Mouse (Mus musculus): ENCODE measurements around the gene Chd2. TPM values are rescaled to one million over a fixed set of nuclear protein-coding genes. Genes with fewer than 3 reads are reported as not detected.

Gene Chd2
- polyA plus RNA-seq, 1 experiment from 2014 or later = 52.4 TPM

DNA sequence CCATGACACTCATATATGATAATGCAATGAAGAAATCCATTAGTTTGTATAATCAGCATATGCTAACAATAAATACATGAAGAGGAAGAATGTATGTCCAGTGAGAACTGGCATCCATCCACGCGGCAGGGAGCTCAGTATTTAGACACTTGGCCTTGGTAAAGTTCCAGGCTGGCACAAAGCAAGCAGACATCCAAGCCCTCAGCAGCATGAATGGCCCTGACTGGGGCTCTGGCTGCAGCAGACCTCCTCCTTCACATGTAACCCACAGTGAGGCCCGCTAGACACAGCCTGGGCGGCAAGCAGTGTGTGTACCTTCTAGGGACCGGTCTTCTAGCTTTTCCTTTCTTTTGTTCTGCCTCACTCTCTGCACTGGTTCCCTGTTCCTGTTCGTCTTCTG lies 34.1 kb downstream of the Chd2 start:
- H3K27me3 ChIP-seq (replicated peaks) = no peaks in the 10 kb centered on the region
- peak; percentile 66; the same call in 1 of the 2 replicates for ATAC-seq (replicated peaks)
- no peaks in the 10 kb centered on the region for H3K4me1 ChIP-seq
- H3K9ac ChIP-seq = no peak overlapping the region
- H3K27ac ChIP-seq = peak overlapping the region; percentile 53; the same call in 1 of the 2 replicates
- H3K36me3 ChIP-seq (replicated peaks) = peaks cover 38% of the 10 kb centered on the region
- H3K4me3 ChIP-seq = no peak overlapping the region
- H3K4me2 ChIP-seq = no peak overlapping the region
- H3K9me3 ChIP-seq = no peaks in the 10 kb centered on the region
- 79% methylated on average over 6 of the region's 6 CpGs for WGBS

DNA sequence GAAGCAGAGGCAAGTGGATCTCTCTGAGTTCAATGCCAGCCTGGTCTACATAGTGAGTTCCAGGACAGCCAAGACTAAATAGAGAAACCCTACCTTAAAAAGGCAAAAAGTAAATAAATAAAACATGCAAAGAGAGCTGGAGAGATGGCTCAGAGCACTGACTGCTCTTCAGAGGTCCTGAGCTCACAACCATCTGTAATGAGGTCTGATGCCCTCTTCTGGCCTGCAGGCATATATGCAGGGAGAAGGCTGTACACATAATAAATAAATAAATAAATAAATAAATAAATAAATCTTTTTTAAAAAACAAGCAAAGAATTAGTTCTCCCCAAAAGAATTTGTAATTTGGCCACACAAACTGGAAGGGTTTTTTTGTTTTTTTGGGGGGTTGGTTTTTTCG lies 34.8 kb downstream of the Chd2 start:
- H3K27me3 ChIP-seq (replicated peaks) = no peaks in the 10 kb centered on the region
- no peak overlapping the region for H3K4me3 ChIP-seq
- no peak overlapping the region for H3K27ac ChIP-seq
- H3K9me3 ChIP-seq = no peaks in the 10 kb centered on the region
- no peaks in the 10 kb centered on the region for H3K4me1 ChIP-seq
- peaks cover 45% of the 10 kb centered on the region for H3K36me3 ChIP-seq (replicated peaks)
- 94% methylated on average over 1 of the region's 1 CpGs for WGBS
- H3K4me2 ChIP-seq = no peak overlapping the region
- H3K9ac ChIP-seq = no peak overlapping the region
- no peak for ATAC-seq (replicated peaks)

DNA sequence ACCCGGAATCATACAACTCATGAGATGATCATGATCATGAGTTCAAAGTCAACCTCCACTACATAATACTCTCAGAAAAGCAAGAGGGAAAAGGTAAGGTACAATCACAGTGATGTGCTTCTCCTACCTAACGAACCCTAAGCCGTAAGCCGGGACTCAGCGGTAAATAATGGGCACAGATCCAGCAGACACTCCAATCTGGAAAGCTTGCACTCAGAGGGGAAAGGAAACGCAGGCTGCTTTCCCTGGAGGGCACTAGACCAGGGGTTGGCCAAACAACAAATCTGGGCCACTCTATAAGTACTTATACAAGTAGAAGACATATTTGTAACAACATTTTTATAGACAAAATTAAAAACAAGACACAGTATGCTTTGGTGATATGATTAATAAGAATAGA lies 36.4 kb downstream of the Chd2 start:
- Histone ChIP-seq H3K4me2 (no peak overlapping the region), H3K36me3 (replicated peaks) (peaks cover 54% of the 10 kb centered on the region), H3K4me1 (no peaks in the 10 kb centered on the region), H3K27ac (no peak overlapping the region), H3K9me3 (no peaks in the 10 kb centered on the region), H3K27me3 (replicated peaks) (no peaks in the 10 kb centered on the region), H3K4me3 (no peak overlapping the region), H3K9ac (no peak overlapping the region)
- 80% methylated on average over 6 of the region's 6 CpGs for WGBS
- ATAC-seq (replicated peaks) = no peak

DNA sequence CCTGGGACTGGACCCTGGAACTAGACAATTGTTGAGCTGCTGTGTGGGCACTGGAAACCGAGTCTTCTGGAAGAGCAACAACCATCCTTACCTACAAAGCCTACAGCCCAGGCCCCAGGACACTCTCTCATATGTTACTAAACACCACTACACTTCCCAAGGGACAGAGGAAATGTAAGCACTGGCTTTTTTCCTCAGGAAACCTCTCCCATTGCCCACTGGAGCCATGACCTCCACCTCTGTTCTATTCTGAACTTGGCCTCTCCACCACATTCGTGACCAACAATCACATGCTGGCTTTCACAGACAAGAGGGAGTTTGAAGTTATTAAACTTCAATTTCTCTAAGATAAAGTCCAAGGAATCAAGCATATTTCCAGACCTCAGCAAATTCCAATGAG lies 43.4 kb downstream of the Chd2 start:
- Histone ChIP-seq H3K4me3 (no peak overlapping the region), H3K27me3 (replicated peaks) (no peaks in the 10 kb centered on the region), H3K36me3 (replicated peaks) (peaks cover 66% of the 10 kb centered on the region), H3K9me3 (no peaks in the 10 kb centered on the region), H3K9ac (no peak overlapping the region), H3K27ac (no peak overlapping the region), H3K4me2 (no peak overlapping the region), H3K4me1 (no peaks in the 10 kb centered on the region)
- ATAC-seq (replicated peaks) = no peak
- 88% methylated on average over 2 of the region's 2 CpGs for whole genome bisulfite sequencing

DNA sequence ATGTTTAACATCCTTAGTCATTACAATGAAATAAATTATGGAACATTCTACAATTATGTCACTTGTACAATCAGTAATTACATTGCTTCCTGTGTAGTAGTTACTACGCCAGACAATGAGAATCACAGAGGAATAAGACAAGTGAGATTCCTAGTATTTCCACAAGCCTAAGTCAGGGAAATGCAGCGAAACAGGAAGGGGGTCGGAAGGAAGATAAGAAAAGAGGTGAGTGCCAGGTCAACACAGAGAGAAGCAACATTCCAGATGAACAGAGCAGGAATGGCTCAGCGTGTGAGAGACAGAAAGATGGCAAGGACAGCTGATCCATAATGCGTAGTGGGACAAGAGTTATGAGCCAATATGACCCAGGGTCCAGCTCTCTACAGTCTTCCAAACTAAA lies 52.4 kb downstream of the Chd2 start:
- WGBS = 89% methylated on average over 5 of the region's 5 CpGs
- Histone ChIP-seq H3K36me3 (replicated peaks) (peaks cover 46% of the 10 kb centered on the region), H3K27ac (no peak overlapping the region), H3K4me3 (no peak overlapping the region), H3K4me2 (no peak overlapping the region), H3K9me3 (no peaks in the 10 kb centered on the region), H3K27me3 (replicated peaks) (no peaks in the 10 kb centered on the region), H3K9ac (no peak overlapping the region), H3K4me1 (no peaks in the 10 kb centered on the region)
- ATAC-seq (replicated peaks) = no peak

DNA sequence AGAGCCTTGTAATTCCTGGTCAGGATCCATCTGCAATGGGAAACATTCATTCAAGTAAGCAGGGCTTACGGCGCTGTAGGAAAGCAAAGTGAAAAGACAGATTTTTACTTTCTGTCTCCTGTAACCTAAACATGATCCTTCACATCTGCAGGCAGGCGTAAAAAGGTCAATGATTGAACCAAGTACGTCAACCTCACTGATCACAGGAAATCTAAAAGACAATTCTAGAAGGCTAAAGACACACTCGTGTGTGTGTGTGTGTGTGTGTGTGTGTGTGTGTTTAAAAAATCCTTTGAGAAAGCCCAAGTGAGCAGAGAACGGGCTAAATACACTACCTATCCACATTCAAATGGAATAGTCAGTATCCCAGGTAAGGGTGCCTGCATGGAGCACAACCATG lies 60.5 kb downstream of the Chd2 start:
- Histone ChIP-seq H3K36me3 (replicated peaks) (peaks cover 44% of the 10 kb centered on the region; the same call in 1 of the 2 replicates), H3K4me2 (no peak overlapping the region), H3K27ac (no peak overlapping the region), H3K9me3 (no peaks in the 10 kb centered on the region), H3K27me3 (replicated peaks) (no peaks in the 10 kb centered on the region), H3K4me3 (no peak overlapping the region), H3K4me1 (no peaks in the 10 kb centered on the region), H3K9ac (no peak overlapping the region)
- 90% methylated on average over 6 of the region's 6 CpGs for WGBS
- ATAC-seq (replicated peaks) = no peak

DNA sequence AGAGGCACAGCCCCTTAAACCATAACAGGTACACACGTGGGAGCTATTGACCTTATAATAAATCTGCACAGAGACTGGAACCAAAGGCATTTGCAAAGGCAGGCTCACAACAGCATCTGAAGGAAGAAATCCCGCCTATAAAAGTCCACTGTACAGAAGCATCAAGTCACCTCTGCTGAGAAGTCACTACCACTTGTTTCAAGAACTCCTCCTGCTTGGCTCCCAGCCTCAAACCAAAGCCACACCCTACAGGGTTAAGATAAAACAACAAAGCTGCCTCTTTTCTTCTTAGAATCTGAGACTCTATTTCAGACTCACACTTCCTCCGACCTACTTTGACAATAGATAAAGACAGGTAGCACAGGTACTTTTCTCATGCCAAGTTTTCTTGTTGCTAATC lies 62.1 kb downstream of the Chd2 start:
- Histone ChIP-seq H3K9me3 (no peaks in the 10 kb centered on the region), H3K27me3 (replicated peaks) (no peaks in the 10 kb centered on the region), H3K4me1 (no peaks in the 10 kb centered on the region), H3K9ac (no peak overlapping the region), H3K4me3 (no peak overlapping the region), H3K4me2 (no peak overlapping the region), H3K27ac (no peak overlapping the region), H3K36me3 (replicated peaks) (peaks cover 56% of the 10 kb centered on the region)
- no peak for ATAC-seq (replicated peaks)
- 78% methylated on average over 3 of the region's 3 CpGs for WGBS

DNA sequence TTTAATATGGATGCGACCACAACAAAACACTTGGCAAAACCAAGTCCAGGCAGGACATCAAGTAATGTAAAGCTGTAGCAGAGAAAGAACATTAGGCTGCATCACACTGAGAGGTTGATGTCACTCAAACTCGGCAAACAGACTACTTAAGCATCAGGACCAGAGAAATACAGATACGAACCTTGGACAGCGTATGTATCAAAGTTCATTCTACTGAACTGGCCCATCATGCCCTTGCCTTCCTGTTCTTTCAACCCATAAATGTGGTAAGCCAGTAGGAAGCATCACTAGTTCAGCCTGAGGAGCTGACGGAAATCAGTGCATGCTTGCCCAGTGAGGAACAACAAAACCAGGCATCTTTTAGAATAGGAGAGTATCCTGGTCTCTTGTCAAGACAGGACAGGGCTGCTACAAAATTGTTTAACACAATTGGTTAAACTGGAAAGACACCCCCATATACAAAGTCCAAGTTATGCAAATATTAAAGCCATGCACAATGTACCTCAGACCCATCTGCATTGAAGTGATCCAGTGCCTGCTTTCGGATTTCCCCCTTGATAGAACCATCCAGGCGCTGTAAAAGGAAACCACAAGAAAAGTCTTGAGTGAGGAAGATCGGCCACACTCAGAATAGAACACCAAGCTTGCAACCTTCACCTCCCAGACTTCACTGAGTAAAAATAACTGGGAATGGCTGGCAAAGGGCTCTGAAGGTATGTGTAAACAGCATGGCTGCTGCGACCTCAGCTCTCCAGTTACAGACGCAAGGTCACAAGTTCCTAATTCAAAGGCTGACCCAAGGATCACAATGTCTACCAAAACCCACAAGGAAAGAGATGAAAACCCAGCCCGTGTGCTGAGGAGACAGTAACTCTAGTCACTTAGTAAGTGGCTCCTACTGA lies 63.2 kb downstream of the Chd2 start:
- no peak overlapping the region for H3K4me2 ChIP-seq
- no peak overlapping the region for H3K4me3 ChIP-seq
- no peak for ATAC-seq (replicated peaks)
- no peak overlapping the region for H3K27ac ChIP-seq
- H3K4me1 ChIP-seq = no peaks in the 10 kb centered on the region
- H3K27me3 ChIP-seq (replicated peaks) = no peaks in the 10 kb centered on the region
- H3K36me3 ChIP-seq (replicated peaks) = peaks cover 63% of the 10 kb centered on the region
- WGBS = 90% methylated on average over 11 of the region's 11 CpGs
- no peaks in the 10 kb centered on the region for H3K9me3 ChIP-seq
- no peak overlapping the region for H3K9ac ChIP-seq

DNA sequence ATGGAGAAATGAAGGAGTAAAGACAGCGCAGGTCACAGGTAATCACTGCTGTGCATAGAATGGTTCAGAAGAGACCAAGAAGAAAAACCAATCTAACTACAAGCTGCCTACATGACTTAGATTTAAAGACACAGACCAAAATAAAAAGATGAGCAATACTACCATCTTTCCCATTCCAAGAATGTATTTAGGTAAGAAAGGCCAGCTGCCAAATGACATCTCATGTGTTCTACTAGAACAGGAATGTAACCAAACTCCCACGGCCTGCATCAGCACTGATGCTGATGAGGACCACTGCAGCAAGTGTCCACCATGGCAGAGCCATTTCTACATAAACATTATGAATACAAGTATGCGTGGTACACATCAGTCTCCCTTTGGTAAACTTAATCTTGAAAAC lies 73.9 kb downstream of the Chd2 start:
- WGBS = 96% methylated on average over 3 of the region's 3 CpGs

DNA sequence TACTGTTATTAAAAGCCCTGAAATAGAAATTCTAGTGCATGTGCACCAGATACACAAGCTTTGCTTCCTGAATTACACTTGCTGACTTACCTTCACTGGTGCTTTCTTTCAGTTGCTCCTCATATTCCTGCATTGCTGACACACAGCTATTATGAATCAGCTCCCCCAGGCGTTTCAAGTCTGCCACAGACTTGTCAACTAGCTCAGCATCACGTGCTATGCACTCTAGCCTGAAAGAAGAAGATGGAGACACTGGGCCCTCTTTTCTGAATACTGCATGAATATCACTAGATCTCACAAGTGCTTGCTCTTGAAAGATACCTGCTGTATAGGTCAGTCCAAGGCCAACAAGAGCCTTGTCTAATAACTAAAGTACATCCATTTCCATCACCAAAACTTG lies 78.1 kb downstream of the Chd2 start:
- H3K4me3 ChIP-seq = no peak overlapping the region
- H3K4me1 ChIP-seq = no peaks in the 10 kb centered on the region
- H3K27me3 ChIP-seq (replicated peaks) = no peaks in the 10 kb centered on the region
- H3K9me3 ChIP-seq = no peaks in the 10 kb centered on the region
- ATAC-seq (replicated peaks) = no peak
- H3K9ac ChIP-seq = no peak overlapping the region
- peaks cover 61% of the 10 kb centered on the region for H3K36me3 ChIP-seq (replicated peaks)
- WGBS = 86% methylated on average over 2 of the region's 2 CpGs
- no peak overlapping the region for H3K4me2 ChIP-seq
- H3K27ac ChIP-seq = no peak overlapping the region

More for the DNA sequence above, 73.9 kb downstream of the Chd2 start:
- Histone ChIP-seq H3K27me3 (replicated peaks) (no peaks in the 10 kb centered on the region), H3K36me3 (replicated peaks) (peaks cover 63% of the 10 kb centered on the region), H3K4me3 (no peak overlapping the region), H3K27ac (no peak overlapping the region), H3K4me2 (no peak overlapping the region), H3K9me3 (no peaks in the 10 kb centered on the region), H3K4me1 (no peaks in the 10 kb centered on the region), H3K9ac (no peak overlapping the region)
- no peak for ATAC-seq (replicated peaks)

DNA sequence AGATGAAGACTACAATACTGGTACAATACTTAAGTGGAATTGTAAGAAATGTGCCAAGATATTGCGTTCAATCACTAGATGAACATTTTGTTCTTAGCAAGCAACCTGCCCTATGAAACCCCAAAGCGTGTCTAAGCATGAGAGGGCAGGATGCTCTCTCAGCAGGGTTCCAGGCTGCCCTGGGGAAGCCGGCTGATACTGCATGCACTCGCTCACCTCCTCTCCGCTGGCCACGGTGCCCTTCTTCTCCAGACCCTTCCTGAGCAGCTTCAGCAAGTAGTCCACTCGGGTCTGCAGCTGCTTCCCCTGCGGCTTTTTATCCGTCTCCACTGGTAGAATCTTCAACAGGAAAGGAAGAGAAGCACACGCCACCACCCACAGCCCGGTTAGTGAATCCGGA lies 87.5 kb downstream of the Chd2 start:
- 89% methylated on average over 12 of the region's 12 CpGs for WGBS
- Histone ChIP-seq H3K4me2 (no peak overlapping the region), H3K27ac (no peak overlapping the region), H3K9ac (no peak overlapping the region), H3K27me3 (replicated peaks) (no peaks in the 10 kb centered on the region), H3K36me3 (replicated peaks) (peaks cover 66% of the 10 kb centered on the region), H3K4me3 (no peak overlapping the region), H3K9me3 (no peaks in the 10 kb centered on the region), H3K4me1 (no peaks in the 10 kb centered on the region)
- ATAC-seq (replicated peaks) = no peak

DNA sequence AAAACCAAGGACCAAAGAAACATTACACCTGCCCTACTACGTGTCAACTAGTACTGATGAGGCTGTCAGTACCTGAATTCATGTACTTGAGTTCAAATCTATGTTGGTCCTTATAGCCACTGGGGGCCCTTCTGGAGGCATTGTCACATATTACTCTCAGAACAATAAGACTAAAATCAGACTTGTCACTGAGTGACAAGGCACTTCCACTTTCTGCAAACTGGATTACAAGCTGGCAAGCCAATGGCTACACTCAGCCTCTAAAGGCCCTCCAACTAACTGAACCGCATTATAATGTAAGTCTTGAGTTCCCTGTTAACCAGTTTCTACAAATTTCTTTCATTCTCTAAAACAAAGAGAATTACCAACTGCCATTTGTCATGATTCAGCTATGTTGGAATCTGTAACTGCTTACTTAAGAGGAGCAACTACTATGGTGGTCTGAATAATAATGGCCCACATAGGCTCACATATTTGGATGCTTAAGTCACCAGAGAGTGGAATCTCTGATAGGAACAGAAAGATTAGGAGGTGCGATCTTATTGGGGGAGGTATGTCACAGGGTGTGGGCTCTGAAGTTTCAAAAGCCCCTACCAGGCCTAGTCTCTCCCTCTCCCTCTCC lies 89.3 kb downstream of the Chd2 start:
- ATAC-seq (replicated peaks) = no peak
- H3K9ac ChIP-seq = no peak overlapping the region
- H3K36me3 ChIP-seq (replicated peaks) = peaks cover 67% of the 10 kb centered on the region
- no peak overlapping the region for H3K4me2 ChIP-seq
- H3K27ac ChIP-seq = no peak overlapping the region
- H3K4me1 ChIP-seq = no peaks in the 10 kb centered on the region
- no peak overlapping the region for H3K4me3 ChIP-seq
- H3K27me3 ChIP-seq (replicated peaks) = no peaks in the 10 kb centered on the region
- no peaks in the 10 kb centered on the region for H3K9me3 ChIP-seq
- WGBS = 93% methylated on average over 3 of the region's 3 CpGs

DNA sequence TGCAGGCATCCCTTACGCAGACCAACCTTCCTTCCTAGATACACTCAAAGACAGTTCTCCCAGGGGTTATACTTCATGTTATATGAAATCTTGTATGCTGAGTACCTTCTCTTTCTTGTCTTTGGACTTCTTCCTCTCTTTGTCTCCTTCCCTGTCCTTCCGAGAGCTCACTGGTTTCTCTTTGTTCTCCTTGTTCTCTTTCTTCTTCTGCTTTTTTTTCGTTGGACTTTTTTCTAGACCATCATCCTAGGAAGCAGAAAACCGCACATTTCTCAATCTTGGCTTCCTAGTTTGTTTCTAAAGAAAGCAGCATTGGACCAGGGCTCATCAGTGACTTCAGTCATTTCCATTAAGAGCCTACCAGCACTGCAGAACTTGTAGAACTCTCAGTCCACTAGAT lies 90.0 kb downstream of the Chd2 start:
- 93% methylated on average over 4 of the region's 4 CpGs for WGBS
- H3K27me3 ChIP-seq (replicated peaks) = no peaks in the 10 kb centered on the region
- no peak overlapping the region for H3K27ac ChIP-seq
- no peak overlapping the region for H3K4me3 ChIP-seq
- H3K9me3 ChIP-seq = no peaks in the 10 kb centered on the region
- no peak overlapping the region for H3K9ac ChIP-seq
- no peak overlapping the region for H3K4me2 ChIP-seq
- peaks cover 72% of the 10 kb centered on the region for H3K36me3 ChIP-seq (replicated peaks)
- no peak for ATAC-seq (replicated peaks)
- no peaks in the 10 kb centered on the region for H3K4me1 ChIP-seq
